Mouse (Mus musculus): ENCODE measurements around the gene Zranb2.

GRCm38 (mm10) chr3:157576862-157577261 lies 42.9 kb downstream of the Zranb2 start:
- TF ChIP-seq HCFC1 (IDR thresholded peaks at IDR 0.05; ENCODE audit: borderline replicate concordance, insufficient read depth, low read length) (no peak), ZC3H11A (IDR thresholded peaks at IDR 0.05; ENCODE audit: borderline replicate concordance, low read depth, low read length) (no peak)

All from ES-E14 (cell line).